Mouse (Mus musculus) liver, embryonic 15.5 days (tissue): Measurements from ENCODE around the gene Ms4a10. TPM values are rescaled to one million over a fixed set of nuclear protein-coding genes. Genes with fewer than 3 reads are reported as not detected.

Experiments used
- ATAC-seq: fragments of 200-750 bp; cut with Nextera tagmentation; 2 replicates; pipeline ENCODE4 v1.8.0; 2017; ENCODE audit warnings: moderate number of reproducible peaks, mild to moderate bottlenecking, moderate library complexity; ENCODE audit not compliant: insufficient read depth
- H3K27ac ChIP-seq: fragments of 300-500 bp; sonication (generic); replicated peaks from 2 replicates; pipeline ENCODE4 v1.5.1; 2015; ENCODE audit warnings: mild to moderate bottlenecking, inconsistent platforms
- H3K27me3 ChIP-seq: fragments of 300-500 bp; sonication (generic); 2 replicates; pipeline ENCODE4 v1.6.1; 2015; ENCODE audit warnings: mild to moderate bottlenecking, inconsistent platforms
- H3K36me3 ChIP-seq: fragments of 300-500 bp; sonication (generic); replicated peaks from 2 replicates; pipeline ENCODE4 v1.6.1; 2015; ENCODE audit warnings: moderate library complexity, mild to moderate bottlenecking, inconsistent platforms
- H3K4me1 ChIP-seq: fragments of 300-500 bp; sonication (generic); replicated peaks from 2 replicates; pipeline ENCODE4 v1.6.1; 2015; ENCODE audit warnings: inconsistent platforms
- H3K4me2 ChIP-seq: fragments of 300-500 bp; sonication (generic); 2 replicates; pipeline ENCODE4 v1.6.1; 2015; ENCODE audit warnings: moderate library complexity, mild to moderate bottlenecking, inconsistent platforms
- H3K4me3 ChIP-seq: fragments of 300-500 bp; sonication (generic); replicated peaks from 2 replicates; pipeline ENCODE4 v1.5.1; 2015; ENCODE audit warnings: mild to moderate bottlenecking, inconsistent platforms
- H3K9ac ChIP-seq: fragments of 300-500 bp; sonication (generic); 2 replicates; pipeline ENCODE4 v1.6.1; 2015; ENCODE audit warnings: moderate library complexity, mild to moderate bottlenecking, inconsistent platforms
- H3K9me3 ChIP-seq: fragments of 300-500 bp; sonication (generic); replicated peaks from 2 replicates; pipeline ENCODE4 v1.6.1; 2016; ENCODE audit warnings: inconsistent platforms
- WGBS: fragments of 180-500 bp; shearing (Covaris S2); methylation state at CpG from one replicate; pipeline ENCODE4 v1.1.7; 2015; ENCODE audit warnings: mixed read lengths; ENCODE audit not compliant: insufficient replicate concordance; 5-methylcytosine and 5-hydroxymethylcytosine counted together
- polyA plus RNA-seq: library from polyadenylated mRNA; unstranded; fragments of >200 nt; fragmentation: Nextera tagmentation; extraction: Ambion mirVana; gene quantifications from 2 replicates; pipeline ENCODE4 v1.2.1, GENCODE M21; 2015

The Ms4a10 gene
- polyA plus RNA-seq, 1 experiment from 2014 or later: not detected

DNA sequence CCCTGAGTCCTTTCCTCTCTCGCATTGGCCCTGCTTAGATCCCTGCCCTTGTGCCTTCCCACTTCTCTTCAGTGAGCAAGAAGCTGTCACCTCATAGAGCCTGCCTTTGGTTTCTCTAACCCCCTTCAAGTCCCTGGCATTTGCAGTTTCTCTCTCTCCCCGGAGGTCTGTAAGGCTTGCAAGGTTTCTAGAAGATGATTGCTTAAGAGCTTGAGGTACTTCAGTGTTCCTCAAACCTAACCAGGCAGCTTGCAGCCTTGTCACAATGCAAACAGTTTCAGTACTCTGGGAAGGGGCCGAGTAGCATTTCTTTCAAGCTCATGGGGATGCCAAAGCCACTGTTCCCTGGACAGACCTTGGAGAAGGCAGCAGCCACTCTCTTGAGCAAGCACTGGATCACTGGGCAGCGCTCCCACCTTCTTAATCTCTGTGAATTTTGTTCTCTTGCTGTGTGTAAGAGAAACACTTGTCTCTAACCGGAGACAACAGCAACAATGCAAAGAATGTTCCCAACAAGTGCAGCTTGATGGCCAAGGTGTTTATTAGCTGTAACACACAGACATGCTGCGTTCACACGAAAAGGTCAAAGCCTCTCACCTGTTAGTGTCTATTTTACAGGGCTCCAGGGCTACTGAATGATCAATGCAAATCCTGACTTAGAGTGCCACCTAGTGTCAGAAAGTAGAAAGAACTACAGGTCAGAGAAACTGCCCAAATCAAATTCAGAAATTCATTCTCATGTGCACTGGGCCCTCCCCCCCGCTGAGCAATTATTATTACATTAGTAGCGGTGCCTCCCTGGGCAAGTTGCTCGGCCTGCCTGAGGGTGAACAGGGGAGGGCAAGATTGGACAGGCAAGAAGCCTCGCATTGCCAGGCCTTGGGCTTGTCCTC lies 15.1 kb downstream of the Ms4a10 start:
- H3K27me3 ChIP-seq: peaks cover 14% of the 10 kb centered on the region
- WGBS: 26% methylated on average over 11 of the region's 11 CpGs
- no peaks in the 10 kb centered on the region for H3K36me3 ChIP-seq
- H3K4me3 ChIP-seq: no peak overlapping the region
- 0 out of 2 replicates have a peak overlapping the region, but pooled peaks have one; percentile 9 for H3K27ac ChIP-seq
- no peaks in the 10 kb centered on the region for H3K9me3 ChIP-seq
- H3K4me2 ChIP-seq: peak overlapping the region; percentile 32; the same call in 1 of the 2 replicates
- ATAC-seq: no peak
- H3K9ac ChIP-seq: no peak overlapping the region
- 0 out of 2 replicates have a peak, but pooled peaks cover 3% of the 10 kb centered on the region for H3K4me1 ChIP-seq

DNA sequence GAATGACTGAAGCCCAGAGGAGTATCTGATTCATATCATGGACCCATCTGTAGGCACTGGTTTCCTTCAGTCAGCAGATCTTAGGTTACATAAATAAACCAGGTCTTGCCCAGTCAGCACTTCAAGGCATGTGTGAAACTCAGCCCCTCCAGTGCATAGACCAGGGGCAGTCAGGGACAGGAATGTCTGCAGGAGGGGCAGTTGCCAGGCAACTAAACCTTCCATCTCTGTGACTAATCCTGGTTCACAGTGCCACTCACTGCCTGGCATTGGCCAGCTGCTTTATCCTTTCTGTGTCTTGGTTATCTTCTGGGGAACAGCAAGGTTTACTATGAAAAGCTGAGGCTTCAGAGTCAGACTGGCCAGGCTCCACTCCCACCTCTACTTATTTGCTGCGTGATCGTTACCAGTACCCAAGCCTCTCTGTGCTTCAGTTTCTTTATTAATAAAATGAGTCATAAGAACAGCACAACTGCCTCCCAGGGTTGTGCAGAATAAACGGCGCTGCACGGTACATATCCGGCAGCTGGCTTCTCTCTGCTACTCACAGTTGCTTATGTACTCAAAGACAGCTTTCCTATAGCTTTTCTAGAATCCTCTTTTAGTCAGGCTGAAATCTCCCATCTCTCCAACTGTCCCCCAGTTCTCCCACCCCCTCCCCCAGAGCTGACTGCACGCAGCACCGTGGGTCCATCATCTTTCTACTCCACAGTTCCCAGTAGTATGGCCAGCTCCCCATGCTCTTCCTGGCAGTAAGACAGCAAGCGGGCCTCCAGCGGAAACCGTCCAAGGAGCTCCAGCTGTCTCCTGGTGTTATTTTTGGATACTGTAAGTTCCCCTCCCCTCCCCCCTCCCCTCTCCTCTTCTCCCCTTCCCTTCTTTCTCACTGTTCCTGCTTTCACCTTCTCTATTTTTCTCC lies 22.2 kb downstream of the Ms4a10 start:
- Histone ChIP-seq H3K9ac (no peak overlapping the region), H3K4me3 (no peak overlapping the region), H3K36me3 (no peaks in the 10 kb centered on the region), H3K27me3 (peaks cover 8% of the 10 kb centered on the region; the same call in 1 of the 2 replicates), H3K27ac (no peak overlapping the region), H3K4me1 (peaks cover 22% of the 10 kb centered on the region), H3K9me3 (no peaks in the 10 kb centered on the region), H3K4me2 (no peak overlapping the region)
- WGBS: 59% methylated on average over 11 of the region's 11 CpGs
- ATAC-seq: no peak

DNA sequence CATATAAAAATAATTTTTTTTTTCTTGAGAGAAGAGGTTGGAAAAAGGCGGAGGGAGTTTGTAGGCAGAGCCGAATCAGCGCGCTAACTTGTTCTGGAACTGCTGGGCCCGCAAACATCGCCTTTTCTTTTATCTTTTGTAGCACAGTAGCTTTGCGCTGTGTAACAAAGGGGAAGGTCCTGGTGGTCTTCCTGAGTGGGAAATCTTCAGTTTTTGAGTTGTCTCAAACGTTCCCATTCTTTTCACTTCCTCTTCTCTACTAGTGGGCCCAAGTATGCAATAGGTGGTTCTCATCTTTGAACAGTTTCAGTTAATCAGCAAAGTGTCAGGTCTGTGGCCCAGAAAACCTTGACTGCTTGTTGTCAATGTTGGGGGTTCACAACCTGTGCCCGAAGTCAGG lies 24.9 kb downstream of the Ms4a10 start:
- peaks cover 9% of the 10 kb centered on the region for H3K36me3 ChIP-seq
- H3K4me3 ChIP-seq: peak overlapping the region; percentile 77
- H3K9me3 ChIP-seq: no peaks in the 10 kb centered on the region
- H3K27ac ChIP-seq: peak overlapping the region; percentile 48; the same call in 1 of the 2 replicates
- WGBS: 26% methylated on average over 9 of the region's 9 CpGs
- peak overlapping the region; percentile 94 for H3K4me2 ChIP-seq
- peak overlapping the region; percentile 75; the same call in 1 of the 2 replicates for H3K9ac ChIP-seq
- no peak for ATAC-seq
- peaks cover 4% of the 10 kb centered on the region; the same call in 1 of the 2 replicates for H3K27me3 ChIP-seq
- peaks cover 43% of the 10 kb centered on the region for H3K4me1 ChIP-seq

- Histone ChIP-seq H3K27me3 (peaks cover 4% of the 10 kb centered on the region; the same call in 1 of the 2 replicates), H3K4me2 (peak within 1 kb of the TSS; percentile 94), H3K36me3 (peaks cover 14% of the 10 kb centered on the region), H3K4me1 (peaks cover 43% of the 10 kb centered on the region), H3K4me3 (peak within 1 kb of the TSS; percentile 77), H3K27ac (peak within 1 kb of the TSS; percentile 48), H3K9me3 (no peaks in the 10 kb centered on the region), H3K9ac (peak within 1 kb of the TSS; percentile 75)
- 0% methylated on average over 30 of the region's 30 CpGs for WGBS
- peak; percentile 94 for ATAC-seq
These were observed 25.4 kb downstream of the Ms4a10 start, which contains the start of gene Ccdc86 for GRCm38 (mm10) chr19:10949112-10949511. Gene Ccdc86, minus strand, starts transcription at chr19:10949266.

DNA sequence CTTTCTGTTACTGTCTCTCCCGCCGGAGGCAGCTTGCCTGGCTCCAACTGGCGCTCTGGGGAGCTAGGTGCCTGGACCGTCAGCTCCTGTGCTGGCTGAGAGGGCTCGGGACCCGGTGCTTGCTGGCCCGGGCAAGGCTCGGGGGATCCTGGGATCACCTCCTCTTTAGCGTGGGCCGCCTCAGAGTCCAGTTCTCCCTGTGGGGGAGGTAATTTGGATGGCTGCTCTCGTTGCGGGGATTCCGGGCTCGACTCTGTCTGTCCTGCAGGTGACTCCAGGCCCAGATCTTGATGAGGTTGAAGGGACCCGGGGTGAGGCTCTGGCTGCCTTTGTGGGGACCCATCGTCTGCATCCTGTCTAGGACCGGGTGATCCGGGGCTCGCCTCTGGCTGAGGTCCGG lies 26.1 kb downstream of the Ms4a10 start:
- peak overlapping the region; percentile 94 for H3K4me2 ChIP-seq
- H3K27me3 ChIP-seq: peaks cover 4% of the 10 kb centered on the region; the same call in 1 of the 2 replicates
- peak; percentile 7; the same call in 1 of the 2 replicates for ATAC-seq
- peak overlapping the region; percentile 33; the same call in 1 of the 2 replicates for H3K27ac ChIP-seq
- peaks cover 21% of the 10 kb centered on the region for H3K36me3 ChIP-seq
- H3K4me3 ChIP-seq: peak overlapping the region; percentile 77
- H3K9me3 ChIP-seq: no peaks in the 10 kb centered on the region
- H3K9ac ChIP-seq: peak overlapping the region; percentile 75
- under 1% methylated on average over 20 of the region's 20 CpGs for WGBS
- peaks cover 43% of the 10 kb centered on the region for H3K4me1 ChIP-seq

- peaks cover 33% of the 10 kb centered on the region for H3K36me3 ChIP-seq
- 62% methylated on average over 5 of the region's 5 CpGs for WGBS
- peaks cover 43% of the 10 kb centered on the region for H3K4me1 ChIP-seq
- H3K27ac ChIP-seq: peak overlapping the region; percentile 66; the same call in 1 of the 2 replicates
- no peaks in the 10 kb centered on the region for H3K9me3 ChIP-seq
- peak overlapping the region; percentile 75 for H3K9ac ChIP-seq
- peak overlapping the region; percentile 94 for H3K4me2 ChIP-seq
- no peak for ATAC-seq
- H3K27me3 ChIP-seq: no peaks in the 10 kb centered on the region
- peak overlapping the region; percentile 77 for H3K4me3 ChIP-seq
These were observed 27.3 kb downstream of the Ms4a10 start for GRCm38 (mm10) chr19:10947219-10947618.

- H3K36me3 ChIP-seq: peaks cover 40% of the 10 kb centered on the region
- H3K4me3 ChIP-seq: peak overlapping the region; percentile 77
- H3K27ac ChIP-seq: peak overlapping the region; percentile 66
- H3K4me1 ChIP-seq: peaks cover 43% of the 10 kb centered on the region
- WGBS: 60% methylated on average over 3 of the region's 3 CpGs
- no peaks in the 10 kb centered on the region for H3K27me3 ChIP-seq
- no peaks in the 10 kb centered on the region for H3K9me3 ChIP-seq
- H3K4me2 ChIP-seq: peak overlapping the region; percentile 94
- H3K9ac ChIP-seq: peak overlapping the region; percentile 21; the same call in 1 of the 2 replicates
- ATAC-seq: no peak
These were observed 28.0 kb downstream of the Ms4a10 start for GRCm38 (mm10) chr19:10946506-10946905.

DNA sequence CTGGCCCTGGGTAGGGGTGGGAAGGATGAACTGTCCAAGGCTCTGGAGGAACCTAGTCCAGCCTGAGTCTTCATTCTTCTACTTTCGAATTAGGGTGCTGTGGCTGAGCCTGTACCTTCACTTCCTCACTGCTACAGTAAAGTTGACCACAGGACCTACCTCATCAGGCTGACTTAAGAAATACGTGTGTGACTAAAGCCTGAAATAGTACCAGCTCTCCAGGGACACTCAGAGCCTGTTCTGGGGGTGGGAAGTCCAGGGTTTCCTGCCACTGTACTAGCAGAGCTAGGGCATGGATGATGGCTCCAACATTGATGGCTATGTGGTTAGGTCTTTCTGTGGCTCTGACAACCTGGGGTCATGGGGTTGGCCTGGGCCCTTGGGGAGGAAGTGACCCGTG lies 30.5 kb downstream of the Ms4a10 start:
- Histone ChIP-seq H3K4me1 (peaks cover 51% of the 10 kb centered on the region), H3K4me2 (no peak overlapping the region), H3K27me3 (no peaks in the 10 kb centered on the region), H3K27ac (peak overlapping the region; percentile 29; the same call in 1 of the 2 replicates), H3K9ac (no peak overlapping the region), H3K9me3 (no peaks in the 10 kb centered on the region), H3K4me3 (no peak overlapping the region), H3K36me3 (peaks cover 40% of the 10 kb centered on the region)
- no peak for ATAC-seq
- WGBS: 57% methylated on average over 3 of the region's 3 CpGs

DNA sequence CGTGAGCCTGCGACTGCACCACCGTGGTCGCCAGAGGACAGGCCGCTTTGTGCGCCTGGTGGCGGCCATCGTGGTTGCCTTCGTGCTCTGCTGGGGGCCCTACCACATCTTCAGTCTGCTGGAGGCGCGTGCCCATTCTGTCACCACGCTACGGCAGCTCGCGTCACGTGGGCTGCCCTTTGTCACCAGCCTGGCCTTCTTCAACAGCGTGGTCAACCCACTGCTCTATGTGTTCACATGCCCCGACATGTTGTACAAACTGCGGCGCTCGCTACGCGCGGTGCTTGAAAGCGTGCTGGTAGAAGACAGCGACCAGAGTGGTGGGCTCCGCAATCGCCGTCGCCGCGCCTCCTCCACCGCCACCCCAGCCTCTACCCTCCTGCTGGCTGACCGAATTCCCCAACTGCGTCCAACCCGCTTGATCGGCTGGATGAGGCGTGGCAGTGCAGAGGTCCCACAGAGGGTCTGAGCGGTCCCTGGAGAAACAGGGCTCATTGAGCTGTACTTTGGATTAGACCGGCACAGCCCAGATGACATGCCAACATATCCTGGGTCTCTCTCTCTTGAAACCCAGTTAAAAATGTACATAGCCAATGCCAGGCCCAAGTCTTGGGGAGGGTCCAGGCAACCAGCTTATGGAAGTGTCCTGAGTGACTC lies 33.5 kb downstream of the Ms4a10 start:
- Histone ChIP-seq H3K27me3 (no peaks in the 10 kb centered on the region), H3K9ac (peak overlapping the region; percentile 11; the same call in 1 of the 2 replicates), H3K9me3 (no peaks in the 10 kb centered on the region), H3K4me2 (peak overlapping the region; percentile 81), H3K36me3 (peaks cover 40% of the 10 kb centered on the region), H3K4me1 (peaks cover 42% of the 10 kb centered on the region), H3K27ac (no peak overlapping the region), H3K4me3 (peak overlapping the region; percentile 43)
- WGBS: 13% methylated on average over 40 of the region's 40 CpGs
- ATAC-seq: peak; percentile 20

- H3K27ac ChIP-seq: no peak overlapping the region
- H3K27me3 ChIP-seq: no peaks in the 10 kb centered on the region
- H3K9ac ChIP-seq: peak overlapping the region; percentile 11; the same call in 1 of the 2 replicates
- peak overlapping the region; percentile 81 for H3K4me2 ChIP-seq
- ATAC-seq: peak; percentile 62
- H3K36me3 ChIP-seq: peaks cover 37% of the 10 kb centered on the region
- peak overlapping the region; percentile 43 for H3K4me3 ChIP-seq
- H3K4me1 ChIP-seq: peaks cover 40% of the 10 kb centered on the region
- H3K9me3 ChIP-seq: no peaks in the 10 kb centered on the region
- WGBS: 20% methylated on average over 37 of the region's 37 CpGs
These were observed 34.2 kb downstream of the Ms4a10 start for GRCm38 (mm10) chr19:10940097-10940800.
